Mouse (Mus musculus): ENCODE results near the gene Ccdc80. TPM values are rescaled to one million over a fixed set of nuclear protein-coding genes. Genes with fewer than 3 reads are reported as not detected.

Ccdc80 gene
- 78.4 and 80.1 TPM in 2 replicates for polyA plus RNA-seq (2014; fragmentation: Nextera tagmentation; extraction: Ambion mirVana)

GRCm38 (mm10) chr16:45093137-45093731 lies at the start of gene Ccdc80:
TSS of gene Ccdc80 (plus strand) at chr16:45093402.
- Histone ChIP-seq H3K27ac (ENCODE audit: low read depth) (peak within 1 kb of the TSS; percentile 91), H3K4me2 (ENCODE audit: low read length) (peak within 1 kb of the TSS; percentile 67), H3K4me1 (replicated peaks; ENCODE audit: control insufficient read depth, insufficient read depth, low read length) (peaks cover 26% of the 10 kb centered on the region), H3K4me3 (ENCODE audit: low read depth, low read length) (peak within 1 kb of the TSS; percentile 49), H3K9ac (ENCODE audit: low read length) (peak within 1 kb of the TSS; percentile 75), H3K27me3 (replicated peaks; ENCODE audit: control insufficient read depth, insufficient read depth, low read length) (no peaks in the 10 kb centered on the region), H3K9me3 (ENCODE audit: control insufficient read depth, low read length) (no peaks in the 10 kb centered on the region), H3K36me3 (ENCODE audit: control insufficient read depth, insufficient read depth, low read length) (no peaks in the 10 kb centered on the region)
- DNase-seq (ENCODE audit: low spot score) (peak; percentile 72), ATAC-seq (replicated peaks; ENCODE audit: low FRiP score, low TSS enrichment, low read depth) (peak; percentile 56; the same call in 1 of the 2 replicates)
- 12% methylated on average over 6 of the region's 6 CpGs for WGBS

- ATAC-seq (replicated peaks; ENCODE audit: low FRiP score, low TSS enrichment, low read depth) (no peak), DNase-seq (ENCODE audit: low spot score) (no peak)
- Histone ChIP-seq H3K4me1 (replicated peaks; ENCODE audit: control insufficient read depth, insufficient read depth, low read length) (no peaks in the 10 kb centered on the region), H3K27me3 (replicated peaks; ENCODE audit: control insufficient read depth, insufficient read depth, low read length) (no peaks in the 10 kb centered on the region), H3K4me2 (ENCODE audit: low read length) (no peak overlapping the region), H3K9me3 (ENCODE audit: control insufficient read depth, low read length) (no peaks in the 10 kb centered on the region), H3K4me3 (ENCODE audit: low read depth, low read length) (no peak overlapping the region), H3K9ac (ENCODE audit: low read length) (no peak overlapping the region), H3K27ac (ENCODE audit: low read depth) (no peak overlapping the region), H3K36me3 (ENCODE audit: control insufficient read depth, insufficient read depth, low read length) (no peaks in the 10 kb centered on the region)
- WGBS = 49% methylated on average over 3 of the region's 3 CpGs
Measured at GRCm38 (mm10) chr16:45044844-45045243, 48.4 kb upstream of the Ccdc80 start.

GRCm38 (mm10) chr16:45057222-45057621 lies 36.0 kb upstream of the Ccdc80 start:
- ATAC-seq (replicated peaks; ENCODE audit: low FRiP score, low TSS enrichment, low read depth) (no peak), DNase-seq (ENCODE audit: low spot score) (no peak)
- no peaks in the 10 kb centered on the region for H3K9me3 ChIP-seq (ENCODE audit: control insufficient read depth, low read length)
- H3K4me1 ChIP-seq (replicated peaks; ENCODE audit: control insufficient read depth, insufficient read depth, low read length) = no peaks in the 10 kb centered on the region
- no peak overlapping the region for H3K4me3 ChIP-seq (ENCODE audit: low read depth, low read length)
- H3K9ac ChIP-seq (ENCODE audit: low read length) = no peak overlapping the region
- no peak overlapping the region for H3K27ac ChIP-seq (ENCODE audit: low read depth)
- WGBS = 90% methylated on average over 7 of the region's 7 CpGs
- no peak overlapping the region for H3K4me2 ChIP-seq (ENCODE audit: low read length)
- H3K27me3 ChIP-seq (replicated peaks; ENCODE audit: control insufficient read depth, insufficient read depth, low read length) = no peaks in the 10 kb centered on the region
- no peaks in the 10 kb centered on the region for H3K36me3 ChIP-seq (ENCODE audit: control insufficient read depth, insufficient read depth, low read length)

- Histone ChIP-seq H3K4me2 (ENCODE audit: low read length) (no peak overlapping the region), H3K4me3 (ENCODE audit: low read depth, low read length) (no peak overlapping the region), H3K9ac (ENCODE audit: low read length) (no peak overlapping the region), H3K4me1 (replicated peaks; ENCODE audit: control insufficient read depth, insufficient read depth, low read length) (no peaks in the 10 kb centered on the region), H3K36me3 (ENCODE audit: control insufficient read depth, insufficient read depth, low read length) (no peaks in the 10 kb centered on the region), H3K9me3 (ENCODE audit: control insufficient read depth, low read length) (no peaks in the 10 kb centered on the region), H3K27ac (ENCODE audit: low read depth) (peak overlapping the region; percentile 2; the same call in 1 of the 2 replicates), H3K27me3 (replicated peaks; ENCODE audit: control insufficient read depth, insufficient read depth, low read length) (no peaks in the 10 kb centered on the region)
- WGBS = 42% methylated on average over 4 of the region's 4 CpGs
- DNase-seq (ENCODE audit: low spot score) = peak; percentile 54
- ATAC-seq (replicated peaks; ENCODE audit: low FRiP score, low TSS enrichment, low read depth) = no peak
Measured at GRCm38 (mm10) chr16:45057922-45058321, 35.3 kb upstream of the Ccdc80 start.

GRCm38 (mm10) chr16:45061140-45061539 lies 32.1 kb upstream of the Ccdc80 start:
- Histone ChIP-seq H3K27me3 (replicated peaks; ENCODE audit: control insufficient read depth, insufficient read depth, low read length) (no peaks in the 10 kb centered on the region), H3K4me1 (replicated peaks; ENCODE audit: control insufficient read depth, insufficient read depth, low read length) (no peaks in the 10 kb centered on the region), H3K4me3 (ENCODE audit: low read depth, low read length) (no peak overlapping the region), H3K36me3 (ENCODE audit: control insufficient read depth, insufficient read depth, low read length) (no peaks in the 10 kb centered on the region), H3K4me2 (ENCODE audit: low read length) (no peak overlapping the region), H3K9me3 (ENCODE audit: control insufficient read depth, low read length) (no peaks in the 10 kb centered on the region), H3K9ac (ENCODE audit: low read length) (no peak overlapping the region), H3K27ac (ENCODE audit: low read depth) (no peak overlapping the region)
- no peak for ATAC-seq (replicated peaks; ENCODE audit: low FRiP score, low TSS enrichment, low read depth)
- WGBS = 48% methylated on average over 3 of the region's 3 CpGs
- no peak for DNase-seq (ENCODE audit: low spot score)

- no peak overlapping the region for H3K27ac ChIP-seq (ENCODE audit: low read depth)
- no peak overlapping the region for H3K4me3 ChIP-seq (ENCODE audit: low read depth, low read length)
- H3K36me3 ChIP-seq (ENCODE audit: control insufficient read depth, insufficient read depth, low read length) = no peaks in the 10 kb centered on the region
- H3K9me3 ChIP-seq (ENCODE audit: control insufficient read depth, low read length) = no peaks in the 10 kb centered on the region
- H3K27me3 ChIP-seq (replicated peaks; ENCODE audit: control insufficient read depth, insufficient read depth, low read length) = no peaks in the 10 kb centered on the region
- 80% methylated on average over 8 of the region's 8 CpGs for WGBS
- H3K4me1 ChIP-seq (replicated peaks; ENCODE audit: control insufficient read depth, insufficient read depth, low read length) = no peaks in the 10 kb centered on the region
- H3K9ac ChIP-seq (ENCODE audit: low read length) = no peak overlapping the region
- DNase-seq (ENCODE audit: low spot score) (no peak), ATAC-seq (replicated peaks; ENCODE audit: low FRiP score, low TSS enrichment, low read depth) (no peak)
- H3K4me2 ChIP-seq (ENCODE audit: low read length) = no peak overlapping the region
Measured at GRCm38 (mm10) chr16:45070383-45071083, 22.7 kb upstream of the Ccdc80 start.

GRCm38 (mm10) chr16:45071424-45071823 lies 21.8 kb upstream of the Ccdc80 start:
- DNase-seq (ENCODE audit: low spot score) (no peak), ATAC-seq (replicated peaks; ENCODE audit: low FRiP score, low TSS enrichment, low read depth) (no peak)
- no peak overlapping the region for H3K9ac ChIP-seq (ENCODE audit: low read length)
- WGBS = 88% methylated on average over 2 of the region's 2 CpGs
- no peak overlapping the region for H3K27ac ChIP-seq (ENCODE audit: low read depth)
- H3K27me3 ChIP-seq (replicated peaks; ENCODE audit: control insufficient read depth, insufficient read depth, low read length) = no peaks in the 10 kb centered on the region
- no peaks in the 10 kb centered on the region for H3K4me1 ChIP-seq (replicated peaks; ENCODE audit: control insufficient read depth, insufficient read depth, low read length)
- no peaks in the 10 kb centered on the region for H3K36me3 ChIP-seq (ENCODE audit: control insufficient read depth, insufficient read depth, low read length)
- H3K4me3 ChIP-seq (ENCODE audit: low read depth, low read length) = no peak overlapping the region
- no peaks in the 10 kb centered on the region for H3K9me3 ChIP-seq (ENCODE audit: control insufficient read depth, low read length)
- no peak overlapping the region for H3K4me2 ChIP-seq (ENCODE audit: low read length)

GRCm38 (mm10) chr16:45077517-45078080 lies 15.6 kb upstream of the Ccdc80 start:
- Histone ChIP-seq H3K9me3 (ENCODE audit: control insufficient read depth, low read length) (no peaks in the 10 kb centered on the region), H3K4me2 (ENCODE audit: low read length) (no peak overlapping the region), H3K36me3 (ENCODE audit: control insufficient read depth, insufficient read depth, low read length) (no peaks in the 10 kb centered on the region), H3K27me3 (replicated peaks; ENCODE audit: control insufficient read depth, insufficient read depth, low read length) (no peaks in the 10 kb centered on the region), H3K27ac (ENCODE audit: low read depth) (no peak overlapping the region), H3K4me3 (ENCODE audit: low read depth, low read length) (no peak overlapping the region), H3K4me1 (replicated peaks; ENCODE audit: control insufficient read depth, insufficient read depth, low read length) (no peaks in the 10 kb centered on the region), H3K9ac (ENCODE audit: low read length) (no peak overlapping the region)
- ATAC-seq (replicated peaks; ENCODE audit: low FRiP score, low TSS enrichment, low read depth) (no peak), DNase-seq (ENCODE audit: low spot score) (no peak)
- 68% methylated on average over 6 of the region's 6 CpGs for whole genome bisulfite sequencing

All from intestine, embryonic 14.5 days (tissue).